Mouse (Mus musculus) embryo, embryonic 10 days (tissue): Measurements from ENCODE around the gene Nol10.

Source experiments
- DNase-seq: peaks from one replicate; pipeline ENCODE4 v3.0.0-alpha.2; 2015; ENCODE audit warnings: low spot score

Nol10 gene

DNA sequence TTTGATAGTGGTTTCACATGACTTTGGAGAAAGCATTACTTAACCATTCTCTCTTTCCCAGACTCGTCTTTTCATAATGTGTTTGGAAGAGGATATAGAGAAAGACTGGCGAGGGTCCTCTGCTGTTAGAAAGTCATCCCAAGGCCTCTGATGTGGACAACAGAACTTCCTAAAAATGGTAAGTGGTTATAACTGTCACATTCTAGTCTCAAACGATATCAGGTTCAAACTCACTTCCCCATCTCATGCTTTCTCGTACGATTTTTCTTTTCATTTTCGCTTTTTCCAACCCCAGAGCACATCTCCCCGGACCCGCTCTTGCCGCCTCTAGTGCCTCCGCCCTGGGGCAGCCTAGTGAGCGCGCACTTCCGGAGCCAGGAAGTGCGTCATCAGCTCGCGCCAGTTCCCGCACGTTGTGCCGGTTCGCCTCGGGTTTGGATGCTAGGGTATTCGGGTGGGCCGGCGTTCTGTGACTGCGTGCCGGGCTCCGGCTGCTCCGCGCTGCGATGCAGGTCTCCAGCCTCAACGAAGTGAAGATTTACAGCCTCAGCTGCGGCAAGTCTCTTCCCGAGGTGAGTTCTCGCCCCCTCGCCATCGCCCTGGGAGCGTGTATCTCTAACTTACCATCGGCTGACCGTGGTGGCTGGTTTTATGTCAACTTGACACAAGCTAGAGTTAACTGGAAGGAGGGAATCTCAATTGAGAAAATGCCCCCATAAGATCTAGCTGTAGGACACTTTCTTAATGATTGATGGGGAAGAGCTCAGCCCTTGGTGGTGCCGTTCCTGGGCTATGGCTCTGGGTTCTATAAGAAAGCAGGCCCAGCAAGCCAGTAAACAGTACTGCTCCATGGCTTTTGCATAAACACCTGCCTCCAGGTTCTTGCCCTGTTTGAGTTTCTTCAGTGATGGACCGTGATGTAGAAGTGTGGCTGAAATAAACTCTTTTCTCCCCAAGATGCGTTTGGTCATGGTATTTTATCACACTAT, at the start of gene Nol10:
Nol10 (plus strand) TSS at position 411 of the 989 bp plus-strand sequence.
- DNase-seq: peak; percentile 97

DNA sequence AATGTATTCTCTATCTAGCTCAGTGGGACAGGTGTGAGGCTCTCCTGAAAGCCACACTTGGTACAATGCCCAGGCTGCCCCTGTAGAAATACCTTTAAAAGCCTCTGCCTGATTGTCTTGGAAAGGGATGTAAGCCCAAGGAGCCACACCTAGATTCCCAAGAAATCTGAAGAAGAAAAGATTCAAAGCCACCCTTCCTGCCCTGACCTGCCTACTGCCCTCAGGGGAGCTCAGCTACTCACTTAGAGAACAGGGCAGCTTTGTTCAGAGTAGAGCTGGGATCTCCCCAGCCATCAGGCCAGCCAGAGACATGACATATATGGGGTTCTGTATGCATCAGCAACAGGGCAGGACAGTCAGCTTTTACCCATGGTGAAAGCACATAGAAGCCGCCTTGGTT, 48.4 kb upstream of the Nol10 start:
- no peak for DNase-seq

DNA sequence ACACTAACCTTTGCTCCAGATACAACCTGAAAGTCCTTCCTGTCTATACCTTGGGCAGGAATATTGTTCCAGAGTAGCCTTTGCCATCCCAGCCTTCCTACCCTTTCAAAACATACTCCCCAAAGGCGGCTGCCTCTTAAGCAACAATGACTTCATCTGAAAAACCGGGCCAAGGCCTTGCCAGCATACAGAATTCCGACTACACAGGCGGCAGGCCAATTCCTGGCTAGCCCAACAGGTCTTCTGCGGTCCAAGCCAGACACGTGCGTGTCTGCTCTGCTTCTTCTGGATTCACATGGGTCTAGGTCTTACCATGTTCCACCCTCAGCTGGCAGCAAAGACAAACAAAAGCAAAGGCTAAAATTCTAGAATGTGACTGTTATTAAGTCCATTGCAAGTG, 42.8 kb upstream of the Nol10 start:
- no peak for DNase-seq

DNA sequence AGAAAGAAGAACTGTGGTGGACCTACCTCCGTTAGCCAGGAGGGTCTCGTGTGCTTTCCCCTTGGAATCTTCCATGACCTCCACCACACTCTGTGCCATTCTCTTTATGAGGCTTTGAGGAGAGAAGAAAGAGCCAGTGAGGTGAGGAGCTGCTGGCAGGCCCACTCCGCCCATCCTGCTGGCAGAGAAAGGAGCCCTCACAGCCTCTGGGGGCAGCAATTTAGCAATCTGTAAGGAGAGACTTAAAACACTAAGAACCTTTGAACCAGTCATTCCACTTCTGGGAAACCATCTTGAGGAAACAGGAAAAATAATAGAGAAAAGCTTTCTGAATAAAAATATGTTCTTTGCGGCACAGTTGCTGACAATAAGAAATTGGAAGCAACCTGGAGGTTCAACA, 40.0 kb upstream of the Nol10 start:
- DNase-seq: no peak

DNA sequence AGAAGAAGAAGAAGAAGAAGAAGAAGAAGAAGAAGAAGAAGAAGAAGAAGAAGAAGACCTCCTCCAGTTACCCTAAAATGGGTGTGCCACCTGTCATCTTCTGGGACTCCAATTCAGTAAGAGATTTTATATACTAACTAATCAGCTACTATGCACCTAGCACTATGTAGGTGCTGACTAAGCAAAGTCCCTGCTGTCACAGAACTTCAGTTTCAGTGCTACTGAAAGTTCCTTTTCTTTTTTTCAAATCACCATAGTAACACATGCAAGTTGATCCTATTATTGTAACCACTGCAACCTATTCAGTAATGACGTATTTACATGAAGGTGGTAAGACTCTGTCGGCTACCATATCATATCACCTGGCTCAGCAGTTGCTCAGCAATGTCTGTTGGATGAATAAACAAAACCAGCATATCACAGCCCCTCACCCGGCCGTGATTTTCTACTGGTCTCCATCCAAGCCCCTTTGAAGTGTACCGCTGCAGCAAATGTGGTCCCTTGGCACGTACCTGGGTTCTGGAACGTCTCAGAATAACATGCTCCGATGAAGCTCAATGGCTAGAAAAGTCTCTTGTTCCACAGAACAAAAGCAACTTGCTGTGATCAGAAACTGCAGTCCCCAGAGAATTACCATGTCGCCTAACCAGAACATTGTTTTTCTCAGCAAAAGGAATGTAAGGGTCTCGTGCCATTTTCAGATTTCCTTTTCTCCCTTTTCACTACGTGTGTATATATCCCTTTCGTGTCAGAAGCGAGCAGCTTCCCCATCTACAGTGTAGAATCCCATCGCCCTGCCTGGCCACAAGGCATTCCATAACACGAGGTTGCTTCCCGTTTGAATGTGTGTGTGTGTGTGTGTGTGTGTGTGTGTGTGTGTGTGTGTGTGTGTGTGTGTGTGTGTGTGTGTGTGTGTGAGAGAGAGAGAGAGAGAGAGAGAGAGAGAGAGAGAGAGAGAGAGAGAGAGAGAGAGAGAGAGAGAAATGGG, 37.1 kb upstream of the Nol10 start:
- DNase-seq: no peak

DNA sequence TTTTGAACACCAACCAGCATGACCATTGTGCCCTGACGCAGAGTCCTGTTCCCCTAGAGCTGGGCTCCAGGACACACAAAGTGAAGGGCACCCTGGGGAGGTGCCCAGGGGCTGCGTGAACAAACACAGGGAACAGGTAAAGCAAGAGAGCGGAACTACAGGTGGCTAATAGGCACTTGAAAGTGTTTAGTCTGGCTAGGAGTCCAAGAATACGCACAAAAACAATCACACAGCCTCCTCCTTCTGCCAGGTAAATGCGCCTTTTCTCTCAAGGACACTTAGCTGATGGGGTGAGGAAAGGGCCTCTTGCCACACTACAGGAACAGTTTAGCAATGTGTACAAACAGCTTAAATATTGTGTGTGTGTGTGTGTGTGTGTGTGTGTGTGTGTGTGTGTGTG, 32.2 kb upstream of the Nol10 start:
- DNase-seq: no peak

DNA sequence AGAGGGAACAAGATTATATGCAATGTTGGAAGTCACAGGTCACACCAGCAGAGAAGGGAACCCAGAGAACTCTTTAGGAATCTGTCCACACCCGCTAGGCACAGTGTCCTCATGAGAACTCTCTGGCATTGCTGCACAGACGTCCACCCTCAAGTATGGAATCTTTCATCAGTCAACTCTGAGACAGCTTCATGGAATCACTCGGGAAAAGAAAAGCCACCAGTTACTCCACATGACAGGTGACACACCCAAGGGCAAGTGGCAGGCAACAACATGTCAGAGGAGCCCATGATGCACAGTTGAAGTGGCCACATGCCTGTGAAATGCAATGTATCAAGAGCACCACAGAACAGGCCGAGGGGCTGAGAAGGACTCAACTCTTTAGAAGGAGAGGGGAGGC, 30.3 kb upstream of the Nol10 start:
- DNase-seq: no peak

DNA sequence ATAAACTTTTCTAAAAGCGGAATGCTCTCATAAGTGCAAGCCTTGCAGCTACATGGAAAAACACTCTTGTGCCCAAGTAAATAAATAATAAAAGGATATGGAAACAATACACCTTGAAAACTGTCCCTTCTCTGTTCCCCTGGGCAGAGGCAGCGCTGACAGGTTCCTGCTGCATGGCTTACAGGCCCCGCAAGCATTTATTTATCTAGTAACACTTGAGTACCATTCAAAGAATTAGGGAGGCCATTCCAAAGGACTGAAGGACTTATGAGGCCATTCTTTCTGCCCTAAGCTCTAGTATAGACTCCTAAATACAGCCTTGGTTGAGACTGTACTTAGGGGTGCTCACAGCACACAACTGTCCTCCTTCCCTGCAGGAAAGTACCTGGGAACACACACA, 29.8 kb upstream of the Nol10 start:
- DNase-seq: no peak

DNA sequence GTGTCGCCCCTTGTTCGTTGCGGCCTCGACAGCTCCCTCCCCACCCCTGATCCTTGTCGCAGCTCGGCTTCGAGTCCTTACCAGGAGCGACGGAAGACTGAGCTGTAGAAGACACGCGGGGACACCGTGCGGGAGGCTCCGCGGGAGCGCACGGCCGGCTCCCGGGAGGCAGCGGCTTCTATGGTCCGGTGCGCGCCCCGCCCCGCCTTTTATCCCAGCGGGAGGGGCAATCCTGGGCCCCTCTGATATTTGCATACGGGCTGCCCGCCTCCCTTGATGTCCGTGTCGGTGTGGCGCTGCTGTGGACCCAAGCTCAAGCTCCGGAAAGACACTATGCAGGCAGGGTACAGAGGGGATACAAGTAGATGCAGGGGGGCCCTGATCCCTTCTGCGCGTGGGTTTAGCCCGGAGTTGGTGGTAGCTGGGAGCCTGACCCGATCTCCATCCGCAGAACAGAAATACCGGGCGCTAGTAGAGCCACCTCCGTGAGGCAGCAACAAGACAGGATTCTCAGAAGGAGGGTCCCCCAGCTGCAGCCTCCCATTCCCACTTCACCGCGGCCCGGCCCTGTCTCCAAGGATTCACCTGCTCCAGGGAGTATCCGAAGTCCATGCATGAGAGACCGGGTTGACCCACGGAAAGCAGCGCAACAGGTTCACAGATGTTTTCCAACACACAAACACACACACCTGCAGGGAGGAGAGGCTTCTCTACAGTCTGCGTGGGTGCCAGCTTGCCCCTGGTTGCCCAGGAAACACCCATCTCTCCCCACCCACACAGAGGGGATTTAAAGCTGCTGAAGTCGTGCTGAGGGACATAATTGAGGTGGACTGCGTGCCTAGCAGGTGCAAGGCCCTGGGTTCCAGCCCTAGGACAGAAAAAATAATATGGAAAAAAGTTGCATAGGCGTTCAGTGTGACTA, 23.4 kb upstream of the Nol10 start:
- DNase-seq: peak; percentile 37

DNA sequence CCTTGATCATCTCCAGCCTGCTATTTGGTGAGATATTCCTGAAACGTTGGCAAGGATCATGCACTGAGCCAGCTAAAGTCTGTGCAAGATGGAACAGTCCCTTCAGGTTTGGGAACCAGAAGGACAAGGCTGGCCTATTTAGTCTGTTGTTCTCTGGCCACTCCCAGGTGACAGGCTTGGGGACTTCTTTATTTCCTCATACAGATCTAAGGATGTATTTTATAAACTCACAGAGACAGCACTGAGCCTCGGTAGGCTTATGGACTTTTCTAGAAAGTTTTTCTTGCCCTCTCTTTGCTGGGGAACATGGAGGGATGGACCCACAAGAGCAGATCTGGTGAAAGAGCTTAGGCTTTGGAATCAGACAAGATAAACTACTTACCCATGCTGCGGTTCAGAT, 19.0 kb upstream of the Nol10 start, which contains the start of gene Atp6v1c2:
Atp6v1c2 (minus strand) TSS at position 101 of the 400 bp plus-strand sequence.
- DNase-seq: no peak

DNA sequence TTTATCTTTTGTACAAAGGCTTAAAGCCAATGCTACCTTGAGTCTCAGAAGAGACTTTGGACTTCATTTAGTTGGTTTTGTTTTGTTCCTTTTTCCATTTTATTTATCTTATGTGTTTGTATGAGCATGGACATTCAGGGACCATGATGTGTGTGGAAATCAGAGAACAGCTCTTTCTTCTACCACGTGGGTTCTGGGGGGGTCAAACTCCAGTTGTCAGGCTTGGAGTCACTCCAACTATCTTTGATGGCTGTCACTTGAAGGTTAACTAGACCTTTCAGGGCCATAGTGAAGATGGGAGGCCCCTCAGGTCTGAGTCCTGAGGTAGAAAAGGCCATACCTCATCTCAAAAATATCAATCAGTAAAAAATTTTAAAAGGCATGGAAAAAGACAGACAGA, 14.8 kb upstream of the Nol10 start:
- DNase-seq: no peak

DNA sequence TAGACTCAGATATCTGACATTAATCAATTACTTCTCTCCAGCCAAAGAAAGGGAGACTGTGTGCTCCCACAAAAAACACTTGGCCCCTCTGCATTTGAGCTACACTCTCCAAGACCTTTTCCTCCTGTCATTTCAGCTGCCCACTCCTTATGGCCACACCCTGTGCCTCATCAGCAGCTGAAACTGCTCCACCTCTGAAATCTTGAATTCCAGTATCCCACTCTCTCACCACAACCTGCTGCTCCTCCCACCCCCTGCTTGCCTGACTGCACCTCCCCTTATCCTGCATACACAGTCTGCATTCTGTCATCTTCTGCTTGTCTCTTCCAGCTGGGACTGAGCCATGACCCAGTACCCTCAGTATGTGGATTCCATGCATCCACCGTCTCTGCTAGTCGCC, 9.9 kb upstream of the Nol10 start:
- DNase-seq: no peak

DNA sequence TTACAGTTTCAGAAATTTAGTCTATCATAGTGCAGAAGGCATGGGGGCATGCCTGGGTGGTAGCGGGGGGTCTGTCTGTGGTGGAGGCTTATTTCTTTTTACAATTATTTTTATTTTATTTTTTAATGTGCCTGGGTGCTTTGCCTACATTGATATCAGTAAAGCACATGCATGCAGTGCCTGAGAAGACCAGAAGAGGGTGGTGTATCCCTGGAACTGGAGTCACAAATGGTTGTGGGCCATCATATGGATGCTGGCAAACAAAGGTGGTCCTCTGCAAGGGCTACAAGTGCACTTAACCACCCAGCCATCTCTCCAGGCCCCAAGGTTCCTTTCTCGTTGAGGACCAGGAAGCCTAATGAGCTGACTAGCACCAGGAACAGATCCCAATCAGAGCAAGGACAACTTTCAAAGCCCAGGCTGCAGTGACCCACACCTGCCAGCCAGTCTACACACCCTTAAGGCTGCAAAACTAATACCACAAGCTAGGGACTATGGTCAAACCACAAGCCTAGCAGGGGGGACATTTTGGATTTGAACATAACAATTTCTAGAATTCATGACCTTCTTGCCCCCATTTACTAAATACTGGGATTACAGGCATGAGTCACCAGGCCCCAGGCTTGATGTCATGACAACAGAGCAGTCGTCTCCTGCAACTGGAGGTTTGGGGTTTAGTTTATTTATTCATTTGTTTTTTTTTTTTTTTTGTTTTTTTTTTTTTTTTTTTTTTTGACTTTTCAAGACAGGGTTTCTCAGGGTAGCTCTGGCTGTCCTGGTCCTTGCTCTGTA, 8.9 kb upstream of the Nol10 start:
- DNase-seq: peak; percentile 36

DNA sequence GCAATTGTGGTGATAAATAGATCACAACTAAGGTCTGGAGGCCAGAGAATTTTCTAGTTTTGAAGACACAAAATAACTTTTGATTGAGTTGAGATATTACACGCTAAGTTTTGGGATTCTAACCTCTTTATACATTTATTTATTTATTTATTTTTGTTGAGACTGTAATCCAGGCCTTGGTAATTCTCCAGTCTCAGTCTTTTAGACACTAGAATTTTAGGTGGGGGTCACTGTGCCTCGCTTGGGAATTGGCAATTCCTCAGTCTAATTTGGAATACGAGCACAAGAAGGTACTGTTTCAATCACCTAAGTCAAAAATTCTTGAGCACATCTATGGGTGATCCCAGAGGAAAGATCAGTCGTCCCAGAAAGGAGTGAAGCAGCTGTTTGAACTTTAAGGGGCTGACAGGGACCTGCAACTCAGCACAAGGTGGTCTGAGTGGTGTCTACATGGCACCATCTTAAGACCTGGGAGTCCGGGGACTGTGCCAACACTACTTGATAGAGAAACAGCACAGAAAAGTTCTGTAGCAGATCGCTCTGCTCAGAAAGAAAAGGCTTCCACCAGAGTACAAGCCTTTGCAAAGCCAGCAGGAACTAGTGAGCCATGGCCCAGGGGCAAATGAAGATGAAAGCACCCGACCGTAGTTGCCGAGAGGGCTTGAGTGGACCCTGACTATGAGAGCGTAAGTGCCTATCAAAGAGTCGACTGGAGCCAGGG, 771 bp upstream of the Nol10 start:
- peak; percentile 17 for DNase-seq

DNA sequence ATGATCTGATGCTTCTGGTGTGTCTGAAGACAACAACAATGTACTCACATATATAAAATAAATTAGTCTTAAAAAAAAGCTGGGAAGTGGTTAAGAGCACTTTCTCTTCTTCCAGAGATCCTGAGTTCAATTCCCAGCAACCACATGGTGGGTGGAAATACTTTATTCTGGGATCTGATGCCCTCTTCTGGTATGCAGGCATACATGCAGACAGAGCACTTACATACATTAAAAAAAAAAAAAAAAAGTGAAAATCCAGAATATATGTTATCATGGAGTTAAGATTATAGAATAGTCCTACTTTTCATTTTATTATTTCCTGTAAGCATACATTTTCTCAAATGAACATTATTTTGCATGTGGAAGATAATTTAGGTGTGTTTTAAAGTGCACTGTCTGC, 1.8 kb downstream of the Nol10 start:
- no peak for DNase-seq

DNA sequence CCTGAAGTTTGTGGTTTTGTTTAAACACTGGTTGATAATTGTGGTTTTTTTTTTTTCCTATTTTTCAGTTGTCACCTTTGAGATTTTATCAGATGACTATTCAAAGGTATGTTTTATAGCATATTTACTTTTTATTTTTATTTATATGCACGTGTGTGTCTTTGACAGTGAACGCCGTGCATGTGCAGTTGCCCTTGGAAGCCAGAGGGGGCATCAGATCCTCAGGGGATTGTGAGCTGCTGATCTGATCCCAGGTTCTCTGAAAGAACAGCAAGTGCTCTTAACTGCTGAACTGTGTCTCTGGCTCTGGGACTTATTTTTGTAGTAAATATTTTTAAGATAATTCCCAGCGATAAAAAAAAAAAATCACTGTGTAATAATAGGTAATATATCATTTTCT, 8.6 kb downstream of the Nol10 start:
- DNase-seq: peak; percentile 29

DNA sequence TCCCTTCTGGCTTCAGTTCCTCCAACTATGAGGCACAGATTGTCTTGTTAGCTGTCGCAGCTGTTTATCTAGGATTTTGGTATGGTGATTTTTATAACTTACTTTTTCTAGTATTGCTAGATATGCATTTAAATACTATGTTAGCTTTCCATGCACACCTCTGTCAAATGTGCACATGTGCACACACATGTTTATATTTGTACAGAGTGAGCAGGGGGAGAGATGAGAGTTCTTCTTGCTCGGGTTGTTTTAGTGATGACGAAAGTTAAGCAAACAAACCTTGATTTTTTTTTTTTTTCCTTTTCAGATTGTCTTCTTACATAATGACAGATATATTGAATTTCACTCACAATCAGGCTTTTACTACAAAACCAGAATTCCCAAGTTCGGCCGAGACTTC, 9.5 kb downstream of the Nol10 start:
- DNase-seq: no peak

DNA sequence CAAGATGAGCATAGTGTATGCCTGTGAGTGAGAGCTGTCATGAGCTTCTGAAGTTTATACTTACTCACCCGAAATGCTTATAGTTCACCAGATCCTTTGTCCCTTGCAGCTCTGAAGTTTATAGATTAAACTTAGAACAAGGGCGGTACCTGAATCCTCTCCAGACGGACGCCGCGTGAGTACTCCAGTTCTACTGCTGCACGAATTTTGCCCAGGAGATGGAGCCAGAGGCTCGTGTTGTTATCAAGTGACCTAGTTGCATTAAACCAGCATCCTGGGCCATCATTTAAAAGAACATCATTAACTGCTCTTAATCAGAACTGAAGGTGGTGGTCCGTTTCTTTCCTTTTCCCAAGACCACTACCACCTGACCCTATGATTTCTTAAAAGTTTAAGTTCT, 10.7 kb downstream of the Nol10 start:
- no peak for DNase-seq

DNA sequence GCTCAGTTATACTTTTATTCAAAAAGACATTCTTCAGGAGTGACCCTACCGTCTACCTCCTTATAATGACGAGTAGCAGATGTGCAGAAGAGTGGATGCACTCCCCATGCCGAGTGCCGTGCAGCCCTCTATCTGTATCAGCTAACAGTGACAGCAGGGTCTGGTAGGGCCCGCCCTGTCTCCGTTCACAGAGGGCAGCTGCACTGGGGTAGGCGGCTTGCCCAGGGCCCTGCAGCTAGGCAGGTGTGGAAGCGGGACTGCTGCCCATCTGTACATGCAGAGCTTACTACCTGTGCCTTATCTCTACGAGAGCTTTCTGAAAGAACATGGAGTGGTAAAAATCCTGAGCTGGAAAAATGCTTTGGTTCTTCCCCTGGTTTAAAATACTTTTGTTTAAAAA, 11.8 kb downstream of the Nol10 start:
- DNase-seq: peak; percentile 16

DNA sequence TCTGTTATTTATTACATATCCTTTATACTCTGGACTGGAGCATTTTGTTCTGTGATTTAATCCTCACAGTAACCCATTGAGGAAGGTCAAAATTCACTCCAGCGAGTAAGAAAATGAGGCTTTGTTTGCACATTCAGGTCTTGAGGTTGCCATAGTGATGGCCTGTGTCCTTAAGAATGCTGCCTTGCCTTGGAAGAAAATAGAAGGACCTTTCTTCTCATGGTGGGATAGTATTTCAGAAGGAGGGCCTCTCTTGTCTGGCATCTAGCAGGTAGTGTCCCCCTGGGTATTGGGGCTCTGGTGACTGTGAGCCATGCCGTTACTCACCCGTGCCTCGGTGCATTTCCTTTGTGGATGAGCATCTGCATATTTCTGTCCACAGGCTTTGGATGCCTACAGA, 12.4 kb downstream of the Nol10 start:
- peak; percentile 63 for DNase-seq
